Mouse (Mus musculus) 3134 (cell line): ENCODE data around the gene Nsl1.

Experiments
- DNase-seq: peaks from one replicate; pipeline ENCODE4 v3.0.0-alpha.2; 2011; ENCODE audit warnings: low spot score; ENCODE audit not compliant: insufficient read length; ENCODE audit errors: extremely low read depth

Gene Nsl1

GRCm38 (mm10) chr1:191053555-191053954, 9.3 kb upstream of the Nsl1 start:
- DNase-seq: no peak

- DNase-seq: peak; percentile 46
These were observed 7.8 kb upstream of the Nsl1 start for GRCm38 (mm10) chr1:191054870-191055532.

- DNase-seq: no peak
These were observed 7.3 kb upstream of the Nsl1 start for GRCm38 (mm10) chr1:191055533-191055873.

DNA sequence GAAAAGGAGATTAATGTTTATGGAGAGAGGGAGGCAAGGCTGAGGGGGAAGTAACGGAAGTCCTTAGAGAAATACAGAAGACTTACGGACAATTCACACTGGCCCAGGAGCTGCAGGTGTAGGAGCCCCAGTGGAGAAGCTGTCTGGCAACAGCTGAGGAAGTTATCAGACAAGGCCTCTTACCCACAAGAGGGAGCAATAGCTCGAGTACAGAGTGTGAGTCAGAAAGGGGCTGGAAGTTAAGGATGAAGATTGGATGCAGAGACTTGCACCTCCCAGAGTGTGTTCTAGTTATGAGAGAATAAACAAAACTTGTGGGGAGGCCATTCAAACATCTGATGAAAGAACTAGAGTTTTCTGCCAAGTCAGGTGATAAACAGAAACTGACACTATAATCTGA, 5.4 kb upstream of the Nsl1 start:
- DNase-seq: no peak

GRCm38 (mm10) chr1:191062241-191062780, 501 bp upstream of the Nsl1 start:
- no peak for DNase-seq

GRCm38 (mm10) chr1:191063700-191064099, 888 bp downstream of the Nsl1 start:
- no peak for DNase-seq

- DNase-seq: no peak
These were observed 1.7 kb downstream of the Nsl1 start for GRCm38 (mm10) chr1:191064535-191064934.

- DNase-seq: no peak
These were observed 2.4 kb downstream of the Nsl1 start for GRCm38 (mm10) chr1:191065188-191065587.

GRCm38 (mm10) chr1:191068377-191068776, 5.6 kb downstream of the Nsl1 start:
- no peak for DNase-seq

DNA sequence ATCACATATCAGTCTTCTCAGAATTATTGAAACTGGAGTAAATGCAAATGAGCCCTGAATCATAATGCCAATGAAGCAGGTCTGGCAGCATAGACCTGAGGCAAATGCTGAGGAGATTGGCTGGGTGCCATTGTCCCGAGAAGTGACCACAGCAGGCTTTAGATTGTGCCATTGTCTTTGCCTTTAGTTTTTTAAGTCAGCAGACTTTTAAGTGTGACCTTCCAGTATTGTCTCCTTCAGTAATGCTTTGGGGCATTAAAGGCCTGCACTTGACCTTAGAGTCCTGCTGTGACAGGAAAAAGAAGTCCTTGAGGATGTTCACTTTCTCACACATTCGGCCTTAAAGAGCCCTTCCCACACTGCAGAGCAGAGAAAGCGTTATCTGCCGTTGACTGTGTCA, 7.4 kb downstream of the Nsl1 start:
- DNase-seq: no peak

DNA sequence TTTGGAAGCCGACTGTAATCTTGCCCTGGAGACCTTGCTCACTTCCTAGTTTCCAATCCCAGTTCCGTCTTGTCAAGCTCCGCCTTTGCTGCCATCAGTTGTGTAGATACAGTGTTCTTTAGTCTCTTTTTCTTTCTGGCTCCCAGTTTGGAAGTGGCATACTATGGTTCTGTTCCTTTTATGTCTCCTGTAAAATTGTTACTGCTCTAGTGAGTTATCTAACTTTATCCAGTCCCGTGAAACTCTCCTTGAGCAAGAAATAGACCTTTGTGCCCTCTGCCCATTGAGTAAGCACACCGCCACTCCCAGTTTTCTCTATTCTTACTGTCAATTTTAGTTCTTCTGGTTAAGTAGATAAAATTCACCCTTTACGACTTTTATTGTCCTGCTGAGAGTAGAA, 8.8 kb downstream of the Nsl1 start:
- no peak for DNase-seq

DNA sequence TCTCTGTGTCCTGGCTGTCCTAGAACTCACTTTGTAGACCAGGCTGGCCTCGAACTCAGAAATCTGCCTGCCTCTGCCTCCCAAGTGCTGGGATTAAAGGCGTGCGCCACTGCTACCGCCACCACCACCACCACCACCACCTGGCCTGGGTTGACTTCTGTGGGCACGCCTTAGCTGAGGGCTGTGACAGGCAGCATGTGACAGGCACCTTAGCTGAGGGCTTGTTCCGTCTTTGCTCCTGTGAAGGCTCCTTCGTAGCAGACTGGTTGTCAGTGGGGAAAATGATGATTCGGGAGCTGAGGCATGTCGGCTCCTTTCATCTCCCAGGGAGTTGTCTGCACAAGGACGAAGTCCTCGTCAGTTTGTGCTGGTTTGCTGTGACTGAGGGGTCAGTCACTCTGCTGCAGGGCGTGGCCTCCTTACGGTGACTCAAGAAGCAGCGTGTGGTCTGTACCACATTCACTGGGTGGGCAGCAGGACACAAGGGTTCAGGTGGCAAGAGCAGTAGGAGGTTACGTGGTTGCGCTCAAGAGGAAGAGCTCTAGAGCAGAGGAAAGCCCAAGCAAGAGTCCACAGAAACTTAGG, 9.6 kb downstream of the Nsl1 start:
- no peak for DNase-seq

DNA sequence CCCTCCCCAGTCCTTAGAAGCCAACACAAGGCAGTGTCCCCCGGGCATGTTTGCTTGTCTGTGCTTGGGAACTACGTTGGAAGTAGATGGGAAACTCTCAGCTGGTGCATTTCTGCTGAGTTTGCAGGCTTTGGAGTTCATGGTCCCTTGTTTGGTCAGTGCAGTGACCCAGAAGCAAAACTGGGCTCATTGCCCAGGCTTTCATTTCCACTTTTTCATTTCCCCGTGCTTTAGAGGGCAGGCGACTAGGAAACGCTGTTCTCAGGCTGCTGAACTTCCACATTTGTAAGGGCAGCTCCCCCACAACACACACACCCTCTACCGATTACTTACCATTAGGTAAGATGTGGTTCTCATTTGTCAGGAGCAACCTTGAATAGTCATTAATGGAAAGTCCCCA, 10.2 kb downstream of the Nsl1 start:
- no peak for DNase-seq

DNA sequence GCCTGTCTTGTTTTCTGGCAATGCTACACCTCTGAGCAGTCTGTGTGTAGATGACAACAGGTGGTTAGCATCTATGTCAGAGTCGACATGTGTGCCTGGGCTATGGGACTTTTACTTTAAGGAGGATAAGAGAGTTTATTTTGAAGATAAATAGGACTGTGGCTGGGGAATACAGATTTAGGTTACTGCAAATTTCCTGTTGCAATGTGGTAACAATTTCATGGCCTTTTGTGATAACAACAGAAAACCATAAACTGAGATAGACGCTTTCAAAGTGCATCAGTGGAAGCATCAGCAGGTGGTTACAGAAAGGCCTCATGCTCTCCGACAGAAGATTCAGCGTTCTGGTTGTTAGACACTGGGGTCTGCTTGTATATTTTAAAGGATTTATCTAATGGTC, 10.7 kb downstream of the Nsl1 start:
- DNase-seq: no peak

GRCm38 (mm10) chr1:191075199-191075883, 12.5 kb downstream of the Nsl1 start:
- peak; percentile 56 for DNase-seq

DNA sequence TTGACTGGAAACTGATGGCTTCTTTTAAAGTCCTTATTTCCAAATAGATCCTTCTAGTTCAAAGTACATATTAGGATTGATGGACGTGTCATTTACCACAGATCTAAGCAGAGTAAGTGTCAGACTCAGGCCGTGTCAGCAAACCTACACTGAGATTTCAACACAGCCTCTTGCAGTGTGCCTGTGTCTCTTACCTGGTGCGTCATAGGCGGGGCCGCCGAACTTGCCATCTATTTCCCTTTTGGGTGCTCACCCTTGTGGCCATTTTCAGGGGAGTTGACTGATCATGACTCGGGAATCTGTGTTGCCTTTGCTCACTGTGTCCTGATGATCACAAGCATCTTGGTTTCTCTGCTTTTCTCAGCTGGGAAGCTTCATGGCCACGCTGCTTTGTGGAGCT, 20.4 kb downstream of the Nsl1 start:
- no peak for DNase-seq

DNA sequence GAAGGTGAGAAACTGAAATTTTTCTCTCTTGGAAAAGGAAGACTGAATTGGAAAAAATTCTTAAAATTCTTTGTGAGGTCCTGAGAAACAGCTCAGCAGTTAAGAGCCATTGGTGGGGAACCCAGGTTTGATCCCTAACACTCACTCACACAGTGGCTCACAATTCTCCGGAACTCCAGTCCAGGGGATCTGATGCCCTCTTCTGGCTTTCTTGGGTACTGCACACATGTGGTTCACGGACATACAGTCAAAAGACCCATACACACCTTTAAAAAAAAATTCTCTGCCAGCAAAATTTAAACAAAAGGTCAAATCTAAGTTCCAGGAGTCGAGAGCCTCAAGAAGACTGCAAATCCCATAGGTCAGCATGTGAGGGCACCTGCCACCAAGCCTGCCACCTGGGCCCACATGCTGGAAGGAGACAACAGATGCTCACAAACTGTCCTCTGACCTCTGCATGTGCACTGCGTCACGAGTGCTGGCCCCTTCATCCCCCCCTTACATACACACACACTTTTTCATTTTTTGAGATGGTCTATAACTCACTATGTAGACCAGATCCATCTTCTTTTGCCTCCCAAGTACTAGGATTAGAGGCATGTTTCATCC, 22.2 kb downstream of the Nsl1 start:
- no peak for DNase-seq

DNA sequence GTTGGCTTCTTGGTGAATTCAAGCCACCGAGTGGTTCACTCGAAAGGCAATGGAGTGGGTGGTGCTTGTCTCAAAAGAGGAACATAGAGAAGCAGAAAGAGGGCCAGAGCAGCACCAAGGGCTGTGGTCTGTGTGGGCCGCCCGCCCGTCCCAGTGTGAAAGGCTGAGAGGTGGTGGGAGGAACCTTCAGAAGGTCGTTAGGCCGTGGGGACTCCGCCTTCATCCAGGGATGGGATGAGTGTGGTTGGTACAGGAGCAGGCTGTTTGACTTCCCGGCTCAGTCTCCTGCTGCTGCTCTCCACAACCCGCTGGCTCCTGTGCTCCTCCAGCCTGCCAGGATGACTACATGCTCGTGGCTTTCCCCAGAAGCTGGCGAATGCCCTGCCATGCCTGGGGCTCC, 22.8 kb downstream of the Nsl1 start:
- DNase-seq: no peak

DNA sequence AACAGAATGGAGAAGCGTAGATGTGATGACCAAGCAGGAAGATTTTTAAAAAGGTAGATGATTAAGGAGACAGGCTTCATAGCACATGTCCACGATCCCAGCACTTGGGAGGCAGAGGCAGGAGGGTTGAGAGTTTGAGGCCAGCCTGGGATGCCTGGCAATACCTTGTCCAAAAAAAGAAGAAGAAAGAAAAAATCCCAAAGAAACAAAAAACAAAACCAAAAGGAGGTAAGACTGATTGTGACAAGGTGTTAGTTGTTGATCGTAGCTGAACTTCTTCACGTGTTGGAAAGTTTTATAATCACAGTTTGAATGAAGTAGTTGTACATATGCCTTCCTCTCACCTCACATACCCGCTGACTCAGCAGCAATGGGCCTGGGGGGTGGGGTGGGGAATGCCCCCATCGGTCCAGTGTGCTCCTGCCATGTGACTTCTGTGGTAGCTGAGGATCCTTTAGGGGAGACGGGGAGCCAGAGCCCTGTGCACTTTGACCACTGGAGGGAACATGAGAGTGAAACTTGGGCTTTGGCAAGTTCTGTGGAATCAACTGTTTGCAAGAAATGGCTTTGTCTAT, 23.6 kb downstream of the Nsl1 start:
- DNase-seq: no peak

DNA sequence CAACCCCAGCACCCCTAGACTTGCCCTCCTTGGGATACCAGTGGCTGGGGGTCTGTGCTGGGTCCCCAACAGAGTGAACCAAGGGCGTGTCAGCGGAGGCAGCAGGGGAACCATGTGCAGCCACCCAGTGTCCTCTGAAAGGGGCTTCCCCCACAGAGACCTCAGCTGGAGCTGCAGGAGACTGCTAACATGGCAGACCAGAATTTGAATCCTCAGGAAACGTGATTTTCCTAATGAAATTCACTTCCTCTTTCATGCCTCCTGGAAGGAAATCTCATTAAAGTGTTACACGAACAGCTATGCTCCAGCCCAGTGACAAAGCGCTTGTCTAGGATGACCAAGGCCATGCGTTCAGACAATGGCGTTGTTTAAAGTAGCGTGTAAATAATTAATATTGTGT, 24.1 kb downstream of the Nsl1 start:
- no peak for DNase-seq

- no peak for DNase-seq
These were observed 25.1 kb downstream of the Nsl1 start for GRCm38 (mm10) chr1:191087955-191088354.
